In genomic region chr1:168197195-168197907, GRCm38 (mm10) we compare ENCODE assay signal across 14 mouse cellular contexts.
DNase-seq lines count a peak whose midpoint lies in the region; ATAC-seq and TF ChIP-seq lines count a peak whose summit lies in the region.
"Had no signal": no experiment of that assay in that cellular context is flagged by ENCODE, and none has a peak within 500 bp of the region (broad histone marks: within the 10 kb centered on the region; RNA-seq: fewer than 3 reads in every experiment).

No protein-coding gene starts in this region.

- peak; percentile 33; the same call in 1 of the 2 replicates for ATAC-seq in heart, embryonic 12.5 days (ENCODE audit: insufficient number of reproducible peaks, low FRiP score)
- peak; percentile 98 for ATAC-seq in lung, embryonic 14.5 days (ENCODE audit: insufficient read depth)
- ATAC-seq: intestine, postnatal 0 days; midbrain, embryonic 15.5 days had no signal

- no peak overlapping the region for H3K27ac ChIP-seq in heart, embryonic 12.5 days (ENCODE audit: poor library complexity, severe bottlenecking)
- H3K27ac ChIP-seq in lung, embryonic 14.5 days (ENCODE audit: low read depth), result no peak overlapping the region; the same call in 1 of the 2 replicates
- H3K27ac ChIP-seq: embryonic facial prominence, embryonic 12.5 days; midbrain, embryonic 15.5 days had no signal

- H3K9ac ChIP-seq in heart, embryonic 12.5 days, result no peak overlapping the region
- H3K9ac ChIP-seq in lung, embryonic 14.5 days, result no peak overlapping the region
- H3K9ac ChIP-seq: embryonic facial prominence, embryonic 12.5 days; midbrain, embryonic 15.5 days had no signal

- no peaks in the 10 kb centered on the region for H3K27me3 ChIP-seq in heart, embryonic 12.5 days (replicated peaks)
- no peaks in the 10 kb centered on the region for H3K27me3 ChIP-seq in lung, embryonic 14.5 days (ENCODE audit: insufficient read depth, low read length)
- H3K27me3 ChIP-seq: embryonic facial prominence, embryonic 12.5 days; midbrain, embryonic 15.5 days had no signal

- peaks cover 51% of the 10 kb centered on the region for H3K36me3 ChIP-seq in heart, embryonic 12.5 days
- peaks cover 50% of the 10 kb centered on the region for H3K36me3 ChIP-seq in lung, embryonic 14.5 days (ENCODE audit: insufficient read depth)

- WGBS in heart, embryonic 12.5 days, result 77% methylated on average over 6 of the region's 6 CpGs
- 59% methylated on average over 6 of the region's 6 CpGs for WGBS in lung, embryonic 14.5 days

- H3K4me2 ChIP-seq in heart, embryonic 12.5 days, result no peak overlapping the region
- no peak overlapping the region for H3K4me2 ChIP-seq in lung, embryonic 14.5 days
- H3K4me2 ChIP-seq: embryonic facial prominence, embryonic 12.5 days; liver, embryonic 11.5 days; midbrain, embryonic 15.5 days had no signal

- H3K4me3 ChIP-seq in heart, embryonic 12.5 days, result no peak overlapping the region
- H3K4me3 ChIP-seq in lung, embryonic 14.5 days (ENCODE audit: low read depth, low read length), result no peak overlapping the region
- H3K4me3 ChIP-seq: embryonic facial prominence, embryonic 12.5 days; midbrain, embryonic 15.5 days had no signal

- DNase-seq in heart, adult 8-10 months (ENCODE audit: low spot score), result no peak
- DNase-seq in lung, embryonic 14.5 days, result peak; percentile 92
- no peak for DNase-seq in lung, postnatal 14 days
- peak; percentile 54 for DNase-seq in heart, postnatal 10 days
- DNase-seq in lung, postnatal 4 days, result peak; percentile 29 to 72
- no peak for DNase-seq in gastrocnemius, adult 18-20 months (ENCODE audit: low spot score)
- DNase-seq: gastrocnemius, postnatal 25 days; left cerebral cortex, postnatal 4 days; right cerebral cortex, postnatal 25 days had no signal

- TF ChIP-seq CTCF in lung, embryonic 14.5 days (IDR thresholded peaks at IDR 0.05; ENCODE audit: low read depth), result no peak

- intact Hi-C loops in heart, postnatal 10 days (cut with DNase I), result no loop called here

- no peaks in the 10 kb centered on the region for H3K9me3 ChIP-seq in heart, embryonic 12.5 days (replicated peaks)
- H3K9me3 ChIP-seq in lung, embryonic 14.5 days (ENCODE audit: low read depth, low read length), result no peaks in the 10 kb centered on the region
- H3K9me3 ChIP-seq: embryonic facial prominence, embryonic 12.5 days; midbrain, embryonic 15.5 days had no signal

- H3K4me1 ChIP-seq in heart, embryonic 12.5 days (replicated peaks), result peaks cover 12% of the 10 kb centered on the region
- 0 out of 2 replicates have a peak, but pooled peaks cover 6% of the 10 kb centered on the region for H3K4me1 ChIP-seq in lung, embryonic 14.5 days (ENCODE audit: insufficient read depth)
- H3K4me1 ChIP-seq: embryonic facial prominence, embryonic 12.5 days had no signal

Comparison
In these comparisons a context has a peak if more than half of its experiments do, and no peak if none do; other contexts are left out.
1. DNase-seq: peak in lung, embryonic 14.5 days (single experiment), heart, postnatal 10 days (2 of 2) and lung, postnatal 4 days (2 of 2); none in heart, adult 8-10 months (single experiment), lung, postnatal 14 days (single experiment) and gastrocnemius, adult 18-20 months (single experiment).